Mouse (Mus musculus): Measurements from ENCODE around the gene Qprt. TPM values are rescaled to one million over a fixed set of nuclear protein-coding genes. Genes with fewer than 3 reads are reported as not detected.

The Qprt gene
- polyA plus RNA-seq, 1 experiment from 2014 or later: 2.5 TPM

GRCm38 (mm10) chr7:127118671-127119445, 3.2 kb downstream of the Qprt start:
- Histone ChIP-seq H3K27ac (replicated peaks; ENCODE audit: low read depth, low read length) (no peak overlapping the region), H3K4me3 (ENCODE audit: low read depth, low read length) (no peak overlapping the region), H3K9me3 (replicated peaks; ENCODE audit: control insufficient read depth, low read length) (no peaks in the 10 kb centered on the region), H3K36me3 (replicated peaks; ENCODE audit: control insufficient read depth, insufficient read depth, low read depth, low read length) (no peaks in the 10 kb centered on the region), H3K27me3 (ENCODE audit: control insufficient read depth, insufficient read depth, low read length) (peaks cover 8% of the 10 kb centered on the region; the same call in 1 of the 2 replicates), H3K9ac (replicated peaks; ENCODE audit: low read length) (no peak overlapping the region), H3K4me2 (ENCODE audit: low read depth, low read length) (no peak overlapping the region), H3K4me1 (ENCODE audit: control insufficient read depth, insufficient read depth, low read length) (peaks cover 2% of the 10 kb centered on the region; the same call in 1 of the 2 replicates)
- ATAC-seq (replicated peaks; ENCODE audit: insufficient number of reproducible peaks, low FRiP score, low TSS enrichment, low read depth) (no peak), DNase-seq (ENCODE audit: low spot score) (peak; percentile 50)
- WGBS: 47% methylated on average over 14 of the region's 14 CpGs

- no peaks in the 10 kb centered on the region for H3K36me3 ChIP-seq (replicated peaks; ENCODE audit: control insufficient read depth, insufficient read depth, low read depth, low read length)
- DNase-seq (ENCODE audit: low spot score) (peak; percentile 48), ATAC-seq (replicated peaks; ENCODE audit: insufficient number of reproducible peaks, low FRiP score, low TSS enrichment, low read depth) (no peak)
- 39% methylated on average over 5 of the region's 5 CpGs for WGBS
- H3K9ac ChIP-seq (replicated peaks; ENCODE audit: low read length): no peak overlapping the region
- H3K4me1 ChIP-seq (ENCODE audit: control insufficient read depth, insufficient read depth, low read length): peaks cover 2% of the 10 kb centered on the region; the same call in 1 of the 2 replicates
- H3K27ac ChIP-seq (replicated peaks; ENCODE audit: low read depth, low read length): no peak overlapping the region
- peaks cover 8% of the 10 kb centered on the region; the same call in 1 of the 2 replicates for H3K27me3 ChIP-seq (ENCODE audit: control insufficient read depth, insufficient read depth, low read length)
- no peak overlapping the region for H3K4me2 ChIP-seq (ENCODE audit: low read depth, low read length)
- H3K4me3 ChIP-seq (ENCODE audit: low read depth, low read length): no peak overlapping the region
- H3K9me3 ChIP-seq (replicated peaks; ENCODE audit: control insufficient read depth, low read length): no peaks in the 10 kb centered on the region
Observed at GRCm38 (mm10) chr7:127117948-127118347, 4.1 kb downstream of the Qprt start.

GRCm38 (mm10) chr7:127116331-127116935, 5.6 kb downstream of the Qprt start:
- DNase-seq (ENCODE audit: low spot score) (no peak), ATAC-seq (replicated peaks; ENCODE audit: insufficient number of reproducible peaks, low FRiP score, low TSS enrichment, low read depth) (no peak)
- peaks cover under 1% of the 10 kb centered on the region; the same call in 1 of the 2 replicates for H3K4me1 ChIP-seq (ENCODE audit: control insufficient read depth, insufficient read depth, low read length)
- H3K27me3 ChIP-seq (ENCODE audit: control insufficient read depth, insufficient read depth, low read length): peaks cover 4% of the 10 kb centered on the region; the same call in 1 of the 2 replicates
- H3K4me2 ChIP-seq (ENCODE audit: low read depth, low read length): no peak overlapping the region
- H3K36me3 ChIP-seq (replicated peaks; ENCODE audit: control insufficient read depth, insufficient read depth, low read depth, low read length): no peaks in the 10 kb centered on the region
- WGBS: 50% methylated on average over 11 of the region's 11 CpGs
- no peaks in the 10 kb centered on the region for H3K9me3 ChIP-seq (replicated peaks; ENCODE audit: control insufficient read depth, low read length)
- H3K27ac ChIP-seq (replicated peaks; ENCODE audit: low read depth, low read length): no peak overlapping the region
- no peak overlapping the region for H3K4me3 ChIP-seq (ENCODE audit: low read depth, low read length)
- no peak overlapping the region for H3K9ac ChIP-seq (replicated peaks; ENCODE audit: low read length)

- H3K4me3 ChIP-seq (ENCODE audit: low read depth, low read length): no peak overlapping the region
- no peaks in the 10 kb centered on the region; the same call in 1 of the 2 replicates for H3K4me1 ChIP-seq (ENCODE audit: control insufficient read depth, insufficient read depth, low read length)
- WGBS: 80% methylated on average over 11 of the region's 11 CpGs
- no peaks in the 10 kb centered on the region for H3K36me3 ChIP-seq (replicated peaks; ENCODE audit: control insufficient read depth, insufficient read depth, low read depth, low read length)
- no peak overlapping the region for H3K27ac ChIP-seq (replicated peaks; ENCODE audit: low read depth, low read length)
- DNase-seq (ENCODE audit: low spot score): no peak
- no peaks in the 10 kb centered on the region for H3K27me3 ChIP-seq (ENCODE audit: control insufficient read depth, insufficient read depth, low read length)
- H3K9ac ChIP-seq (replicated peaks; ENCODE audit: low read length): no peak overlapping the region
- H3K4me2 ChIP-seq (ENCODE audit: low read depth, low read length): no peak overlapping the region
- no peak for ATAC-seq (replicated peaks; ENCODE audit: insufficient number of reproducible peaks, low FRiP score, low TSS enrichment, low read depth)
- no peaks in the 10 kb centered on the region for H3K9me3 ChIP-seq (replicated peaks; ENCODE audit: control insufficient read depth, low read length)
Observed at GRCm38 (mm10) chr7:127114920-127115319, 7.1 kb downstream of the Qprt start.

GRCm38 (mm10) chr7:127113614-127114259, 8.3 kb downstream of the Qprt start:
- H3K4me1 ChIP-seq (ENCODE audit: control insufficient read depth, insufficient read depth, low read length): no peaks in the 10 kb centered on the region; the same call in 1 of the 2 replicates
- DNase-seq (ENCODE audit: low spot score) (no peak), ATAC-seq (replicated peaks; ENCODE audit: insufficient number of reproducible peaks, low FRiP score, low TSS enrichment, low read depth) (no peak)
- no peak overlapping the region for H3K9ac ChIP-seq (replicated peaks; ENCODE audit: low read length)
- no peaks in the 10 kb centered on the region for H3K27me3 ChIP-seq (ENCODE audit: control insufficient read depth, insufficient read depth, low read length)
- WGBS: 64% methylated on average over 11 of the region's 12 CpGs
- H3K4me3 ChIP-seq (ENCODE audit: low read depth, low read length): no peak overlapping the region
- H3K9me3 ChIP-seq (replicated peaks; ENCODE audit: control insufficient read depth, low read length): no peaks in the 10 kb centered on the region
- no peak overlapping the region for H3K27ac ChIP-seq (replicated peaks; ENCODE audit: low read depth, low read length)
- H3K4me2 ChIP-seq (ENCODE audit: low read depth, low read length): no peak overlapping the region
- H3K36me3 ChIP-seq (replicated peaks; ENCODE audit: control insufficient read depth, insufficient read depth, low read depth, low read length): no peaks in the 10 kb centered on the region

- Histone ChIP-seq H3K9ac (replicated peaks; ENCODE audit: low read length) (no peak overlapping the region), H3K27ac (replicated peaks; ENCODE audit: low read depth, low read length) (no peak overlapping the region), H3K27me3 (ENCODE audit: control insufficient read depth, insufficient read depth, low read length) (no peaks in the 10 kb centered on the region), H3K36me3 (replicated peaks; ENCODE audit: control insufficient read depth, insufficient read depth, low read depth, low read length) (no peaks in the 10 kb centered on the region), H3K4me1 (ENCODE audit: control insufficient read depth, insufficient read depth, low read length) (no peaks in the 10 kb centered on the region; the same call in 1 of the 2 replicates), H3K4me3 (ENCODE audit: low read depth, low read length) (no peak overlapping the region), H3K9me3 (replicated peaks; ENCODE audit: control insufficient read depth, low read length) (no peaks in the 10 kb centered on the region), H3K4me2 (ENCODE audit: low read depth, low read length) (no peak overlapping the region)
- WGBS: 44% methylated on average over 9 of the region's 9 CpGs
- DNase-seq (ENCODE audit: low spot score): no peak
- no peak for ATAC-seq (replicated peaks; ENCODE audit: insufficient number of reproducible peaks, low FRiP score, low TSS enrichment, low read depth)
Observed at GRCm38 (mm10) chr7:127112921-127113597, 9.0 kb downstream of the Qprt start.

GRCm38 (mm10) chr7:127112251-127112841, 9.7 kb downstream of the Qprt start:
- Histone ChIP-seq H3K4me2 (ENCODE audit: low read depth, low read length) (no peak overlapping the region), H3K36me3 (replicated peaks; ENCODE audit: control insufficient read depth, insufficient read depth, low read depth, low read length) (no peaks in the 10 kb centered on the region), H3K9me3 (replicated peaks; ENCODE audit: control insufficient read depth, low read length) (no peaks in the 10 kb centered on the region), H3K4me1 (ENCODE audit: control insufficient read depth, insufficient read depth, low read length) (no peaks in the 10 kb centered on the region), H3K27ac (replicated peaks; ENCODE audit: low read depth, low read length) (no peak overlapping the region), H3K9ac (replicated peaks; ENCODE audit: low read length) (no peak overlapping the region), H3K4me3 (ENCODE audit: low read depth, low read length) (no peak overlapping the region), H3K27me3 (ENCODE audit: control insufficient read depth, insufficient read depth, low read length) (no peaks in the 10 kb centered on the region)
- DNase-seq (ENCODE audit: low spot score) (no peak), ATAC-seq (replicated peaks; ENCODE audit: insufficient number of reproducible peaks, low FRiP score, low TSS enrichment, low read depth) (no peak)
- 74% methylated on average over 12 of the region's 12 CpGs for WGBS
